In the genomic region with DNA sequence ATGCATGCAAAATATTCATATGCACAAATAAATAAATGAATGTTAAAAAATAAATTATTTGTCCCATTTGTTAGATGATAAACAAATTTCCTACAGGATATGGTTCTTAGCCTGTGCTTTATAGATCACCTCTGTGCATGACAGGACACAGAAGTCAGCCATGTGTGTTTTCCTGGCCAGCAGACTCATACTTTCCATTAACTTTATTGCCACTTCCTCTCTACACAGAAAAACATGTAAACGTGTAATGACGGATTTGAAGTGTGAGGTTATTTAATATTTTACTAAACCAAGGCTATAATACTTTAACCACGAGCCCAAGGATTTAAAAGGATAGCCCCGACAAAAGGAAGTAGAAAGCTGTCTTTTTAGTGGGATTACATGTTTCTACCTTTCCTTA, we compare ENCODE assay signal across 26 mouse cellular contexts. TPM values are rescaled to one million over a fixed set of nuclear protein-coding genes. Genes with fewer than 3 reads are reported as not detected.
DNase-seq lines count a peak whose midpoint lies in the region; ATAC-seq and TF ChIP-seq lines count a peak whose summit lies in the region.
"Had no signal": no experiment of that assay in that cellular context is flagged by ENCODE, and none has a peak within 500 bp of the region (broad histone marks: within the 10 kb centered on the region; RNA-seq: fewer than 3 reads in every experiment).

No protein-coding gene starts in this region.

- no peak overlapping the region for H3K4me3 ChIP-seq in CH12.LX (replicated peaks in 1 of 3; ENCODE audit: low read depth in 2 of 3, low read length in 2 of 3, poor library complexity in 1 of 3)
- H3K4me3 ChIP-seq: embryonic facial prominence, embryonic 12.5 days; heart, embryonic 13.5 days; hindbrain, embryonic 12.5 days; intestine, embryonic 15.5 days had no signal

- no peak overlapping the region for H3K9ac ChIP-seq in CH12.LX (ENCODE audit: insufficient read depth, low read depth)
- H3K9ac ChIP-seq: embryonic facial prominence, embryonic 12.5 days; forebrain, postnatal 0 days; heart, embryonic 13.5 days; hindbrain, embryonic 12.5 days; intestine, embryonic 15.5 days had no signal

- peaks cover 2% of the 10 kb centered on the region for H3K27me3 ChIP-seq in CH12.LX (replicated peaks)
- H3K27me3 ChIP-seq: embryonic facial prominence, embryonic 12.5 days; hindbrain, embryonic 12.5 days; intestine, embryonic 15.5 days had no signal

- peaks cover 0 to 23% of the 10 kb centered on the region in 2 experiments; a peak in 2 of 4 replicates for H3K4me1 ChIP-seq in CH12.LX (ENCODE audit: control insufficient read depth in 1 of 2, insufficient read depth in 2 of 2)
- H3K4me1 ChIP-seq: embryonic facial prominence, embryonic 12.5 days; hindbrain, embryonic 12.5 days; intestine, embryonic 15.5 days had no signal

- dilution Hi-C loops in CH12.LX (cut with MboI; ENCODE audit: extremely low pct_ligation_motif_present, extremely low pct_unique_long_range_greater_than_20kb, low sequenced_read_pairs) = no loop called here

- H3K27ac ChIP-seq in CH12.LX (ENCODE audit: insufficient read depth, low read depth) = no peak overlapping the region
- H3K27ac ChIP-seq: embryonic facial prominence, embryonic 12.5 days; heart, embryonic 13.5 days; hindbrain, embryonic 12.5 days; intestine, embryonic 15.5 days had no signal

- ATAC-seq in inflammation-experienced regulatory T-cells, adult 6 months = peak; percentile 82
- ATAC-seq: forebrain, postnatal 0 days; hindbrain, embryonic 16.5 days; intestine, embryonic 15.5 days had no signal

- peak; percentile 64 for TF ChIP-seq EP300 in CH12.LX (IDR thresholded peaks at IDR 0.05; ENCODE audit: low read length)

- no peaks in the 10 kb centered on the region for H3K79me2 ChIP-seq in CH12.LX (replicated peaks; ENCODE audit: control insufficient read depth, extremely low read depth, insufficient read depth, poor library complexity, severe bottlenecking)

- H3K9me3 ChIP-seq in CH12.LX (replicated peaks; ENCODE audit: low read length) = no peaks in the 10 kb centered on the region
- H3K9me3 ChIP-seq: embryonic facial prominence, embryonic 12.5 days; heart, embryonic 13.5 days; hindbrain, embryonic 12.5 days; intestine, embryonic 15.5 days had no signal

- in situ Hi-C loops in CH12.LX (cut with MboI; ENCODE audit: low pct_ligation_motif_present, low pct_unique_long_range_greater_than_20kb, low sequenced_read_pairs) = no loop called here

- no peak for TF ChIP-seq RAD21 in CH12.LX (IDR thresholded peaks at IDR 0.05; ENCODE audit: low read depth, low read length)

- H3K36me3 ChIP-seq in CH12.LX (replicated peaks in 1 of 2; ENCODE audit: control insufficient read depth in 1 of 2, insufficient read depth in 1 of 2, low read length in 1 of 2) = no peaks in the 10 kb centered on the region
- H3K36me3 ChIP-seq: embryonic facial prominence, embryonic 12.5 days; heart, embryonic 13.5 days; hindbrain, embryonic 12.5 days; intestine, embryonic 15.5 days had no signal

- no peak for TF ChIP-seq CTCF in CH12.LX (conservative IDR thresholded peaks at IDR 0.05 in 1 of 2, IDR thresholded peaks at IDR 0.05 in 1 of 2; ENCODE audit: low read depth in 2 of 2, low read length in 2 of 2)

- TF ChIP-seq POLR2A in CH12.LX (IDR thresholded peaks at IDR 0.05; ENCODE audit: low read depth, low read length) = no peak

- DNase-seq in 416B (ENCODE audit: low read depth) = peak; percentile 36
- DNase-seq in A20 (ENCODE audit: low read depth, low spot score) = peak; percentile 10
- peak; percentile 37 for DNase-seq in CH12.LX (ENCODE audit: extremely low read depth)
- no peak for DNase-seq in embryo, embryonic 11 days
- no peak for DNase-seq in cerebellum, postnatal 25 days
- DNase-seq in ovary, adult 18-20 months (ENCODE audit: low spot score) = no peak
- DNase-seq: adrenal gland, adult 2 months; adrenal gland, postnatal 25 days; cerebellum, adult 18-20 months; cerebellum, postnatal 10 days; forebrain, postnatal 0 days; gastrocnemius, postnatal 14 days; heart, adult 11 months; heart, postnatal 36 days had no signal

- no peak overlapping the region for H3K4me2 ChIP-seq in CH12.LX (ENCODE audit: insufficient read depth, low read depth, poor library complexity, severe bottlenecking)
- H3K4me2 ChIP-seq: embryonic facial prominence, embryonic 12.5 days; heart, embryonic 13.5 days; hindbrain, embryonic 12.5 days; intestine, embryonic 15.5 days had no signal

TF ChIP-seq in CH12.LX, 34 proteins besides CTCF, POLR2A, EP300 and RAD21:
- TF ChIP-seq NRF1 (IDR thresholded peaks at IDR 0.05; ENCODE audit: low read depth, low read length) = no peak
- no peak for TF ChIP-seq ZMIZ1 (IDR thresholded peaks at IDR 0.05; ENCODE audit: low read depth, low read length)
- TF ChIP-seq JUN (IDR thresholded peaks at IDR 0.05; ENCODE audit: insufficient read depth, low read depth, low read length) = peak; percentile 55
- TF ChIP-seq USF1 (IDR thresholded peaks at IDR 0.05; ENCODE audit: low read depth, low read length) = no peak
- peak; percentile 82 for TF ChIP-seq JUND (conservative IDR thresholded peaks at IDR 0.05; ENCODE audit: low read depth, low read length)
- no peak for TF ChIP-seq E2F4 (IDR thresholded peaks at IDR 0.05; ENCODE audit: insufficient replicate concordance, low read depth, low read length)
- TF ChIP-seq ELF1 (IDR thresholded peaks at IDR 0.05; ENCODE audit: low read depth, low read length) = no peak
- TF ChIP-seq UBTF (IDR thresholded peaks at IDR 0.05; ENCODE audit: low read depth, low read length) = no peak
- TF ChIP-seq CHD2 (IDR thresholded peaks at IDR 0.05; ENCODE audit: low read length) = no peak
- TF ChIP-seq TBP (conservative IDR thresholded peaks at IDR 0.05; ENCODE audit: low read depth, low read length) = no peak
- no peak for TF ChIP-seq MEF2A (IDR thresholded peaks at IDR 0.05; ENCODE audit: borderline replicate concordance, low read depth, low read length)
- TF ChIP-seq RCOR1 (conservative IDR thresholded peaks at IDR 0.05; ENCODE audit: low read depth, low read length) = no peak
- no peak for TF ChIP-seq MYC (IDR thresholded peaks at IDR 0.05; ENCODE audit: low read depth, low read length)
- TF ChIP-seq ZKSCAN1 (IDR thresholded peaks at IDR 0.05; ENCODE audit: borderline replicate concordance, low read depth, low read length) = no peak
- TF ChIP-seq CHD1 (IDR thresholded peaks at IDR 0.05; ENCODE audit: low read depth, low read length) = no peak
- 0 out of 2 replicates have a peak, but pooled peaks have one; percentile 35 for TF ChIP-seq BHLHE40 (IDR thresholded peaks at IDR 0.05; ENCODE audit: low read depth, low read length)
- no peak for TF ChIP-seq TCF12 (IDR thresholded peaks at IDR 0.05; ENCODE audit: low read depth, low read length)

RNA-seq across cellular contexts. Expression of a gene that starts 30.0 kb away (rescaled TPM):
- 2.5 TPM in 1 of 2 replicates, not detected in the other for total RNA-seq in CH12.LX (2012; rRNA removed)
- total RNA-seq in CH12.LX (2014; rRNA removed) = 0.38 TPM in 1 of 2 replicates, not detected in the other
- 0.94 TPM in 1 of 2 replicates, not detected in the other for polyA plus RNA-seq in CH12.LX (2012; ENCODE audit: insufficient read length, low read depth)
- not detected for polyA plus RNA-seq in inflammation-experienced regulatory T-cells, adult 6 months (2017; shearing (Covaris generic))
- total RNA-seq: adrenal gland, adult 2 months; adrenal gland, postnatal 25 days; common myeloid progenitor, adult 5-6 weeks; gastrocnemius, adult 18-20 months; gastrocnemius, postnatal 14 days; heart, postnatal 36 days; MEL had no signal
- polyA plus RNA-seq: adrenal gland, adult 2 months; C2C12; heart, embryonic 13.5 days; heart, postnatal 0 days; intestine, embryonic 15.5 days; kidney, embryonic 14.5 days had no signal

RNA-seq across cellular contexts. Expression of a gene that starts 32.4 kb away (rescaled TPM):
- 0.13 and 0.17 TPM in 2 replicates for total RNA-seq in CH12.LX (2012; rRNA removed)
- 0.05 TPM in 1 of 2 replicates, not detected in the other for total RNA-seq in CH12.LX (2014; rRNA removed)
- polyA plus RNA-seq in CH12.LX (2012; ENCODE audit: insufficient read length, low read depth) = 0.26 and 0.27 TPM in 2 replicates
- polyA plus RNA-seq in inflammation-experienced regulatory T-cells, adult 6 months (2017; shearing (Covaris generic)) = 1 to 10 TPM; 1.4 to 2.6 (median 2.4) TPM
- total RNA-seq: gastrocnemius, adult 18-20 months; heart, postnatal 36 days had no signal

RNA-seq across cellular contexts. Expression of a gene that starts 58.4 kb away (rescaled TPM):
- total RNA-seq in CH12.LX (2012; rRNA removed) (11.3 and 12.0 TPM in 2 replicates), CH12.LX (2014; rRNA removed) (18.4 and 18.7 TPM in 2 replicates)
- 13.1 and 14.4 TPM in 2 replicates for polyA plus RNA-seq in CH12.LX (2012; ENCODE audit: insufficient read length, low read depth)
- polyA plus RNA-seq in inflammation-experienced regulatory T-cells, adult 6 months (2017; shearing (Covaris generic)) = 10 to 100 TPM; 28.1 to 34.8 (median 29.9) TPM

RNA-seq across cellular contexts. Expression of a gene that starts 58.9 kb away (rescaled TPM):
- total RNA-seq in CH12.LX (2012; rRNA removed) = 255 and 373 TPM in 2 replicates
- total RNA-seq in CH12.LX (2014; rRNA removed) = 377 and 422 TPM in 2 replicates
- 394 and 470 TPM in 2 replicates for polyA plus RNA-seq in CH12.LX (2012; ENCODE audit: insufficient read length, low read depth)
- polyA plus RNA-seq in inflammation-experienced regulatory T-cells, adult 6 months (2017; shearing (Covaris generic)) = 100 to 1,000 TPM; 156 to 182 (median 163) TPM

Comparison
In these comparisons a context has a peak if more than half of its experiments do, and no peak if none do; other contexts are left out.
1. DNase-seq: peak in 416B (single experiment), A20 (single experiment) and CH12.LX (single experiment); none in embryo, embryonic 11 days (single experiment), cerebellum, postnatal 25 days (0 of 2) and ovary, adult 18-20 months (single experiment).